Mouse (Mus musculus): ENCODE results near the gene Tmx2. TPM values are rescaled to one million over a fixed set of nuclear protein-coding genes. Genes with fewer than 3 reads are reported as not detected.
"Not testable (repeated sequence)": the region's sequence is repeated elsewhere in the genome, so short reads cannot be mapped to it uniquely, and the experiment has no call there.

The Tmx2 gene
- polyA plus RNA-seq, 1 experiment from 2014 or later = 216 TPM

- H3K4me2 ChIP-seq (replicated peaks; ENCODE audit: low read depth, low read length) = no peak overlapping the region
- no peak for ATAC-seq (ENCODE audit: low FRiP score, low TSS enrichment)
- H3K4me3 ChIP-seq (ENCODE audit: low read length) = no peak overlapping the region
- H3K36me3 ChIP-seq (ENCODE audit: insufficient read depth, low read length) = peaks cover 55% of the 10 kb centered on the region
- 87% methylated on average over 5 of the region's 5 CpGs for WGBS
- H3K9me3 ChIP-seq (ENCODE audit: low read length) = no peaks in the 10 kb centered on the region
- H3K9ac ChIP-seq (replicated peaks; ENCODE audit: low read length) = no peak overlapping the region
- H3K27ac ChIP-seq (ENCODE audit: low read length) = no peak overlapping the region
- no peaks in the 10 kb centered on the region for H3K27me3 ChIP-seq (ENCODE audit: insufficient read depth, low read length)
- no peaks in the 10 kb centered on the region for H3K4me1 ChIP-seq (ENCODE audit: insufficient read depth, low read length)
Measured at GRCm38 (mm10) chr2:84695007-84695695, 16.2 kb upstream of the Tmx2 start.

GRCm38 (mm10) chr2:84690050-84690449, 11.1 kb upstream of the Tmx2 start:
- H3K9me3 ChIP-seq (ENCODE audit: low read length) = no peaks in the 10 kb centered on the region
- no peaks in the 10 kb centered on the region for H3K4me1 ChIP-seq (ENCODE audit: insufficient read depth, low read length)
- peaks cover 75% of the 10 kb centered on the region for H3K36me3 ChIP-seq (ENCODE audit: insufficient read depth, low read length)
- no peak overlapping the region for H3K9ac ChIP-seq (replicated peaks; ENCODE audit: low read length)
- H3K27ac ChIP-seq (ENCODE audit: low read length) = no peak overlapping the region
- no peak overlapping the region for H3K4me3 ChIP-seq (ENCODE audit: low read length)
- WGBS = 93% methylated on average over 12 of the region's 12 CpGs
- H3K27me3 ChIP-seq (ENCODE audit: insufficient read depth, low read length) = no peaks in the 10 kb centered on the region
- no peak overlapping the region for H3K4me2 ChIP-seq (replicated peaks; ENCODE audit: low read depth, low read length)
- ATAC-seq (ENCODE audit: low FRiP score, low TSS enrichment) = no peak

- H3K4me3 ChIP-seq (ENCODE audit: low read length) = no peak overlapping the region
- WGBS = 80% methylated on average over 2 of the region's 2 CpGs
- no peak overlapping the region for H3K4me2 ChIP-seq (replicated peaks; ENCODE audit: low read depth, low read length)
- no peak overlapping the region for H3K9ac ChIP-seq (replicated peaks; ENCODE audit: low read length)
- H3K36me3 ChIP-seq (ENCODE audit: insufficient read depth, low read length) = peaks cover 76% of the 10 kb centered on the region
- no peaks in the 10 kb centered on the region for H3K9me3 ChIP-seq (ENCODE audit: low read length)
- H3K27ac ChIP-seq (ENCODE audit: low read length) = no peak overlapping the region
- no peaks in the 10 kb centered on the region for H3K27me3 ChIP-seq (ENCODE audit: insufficient read depth, low read length)
- no peak for ATAC-seq (ENCODE audit: low FRiP score, low TSS enrichment)
- no peaks in the 10 kb centered on the region for H3K4me1 ChIP-seq (ENCODE audit: insufficient read depth, low read length)
Measured at GRCm38 (mm10) chr2:84688080-84688844, 9.3 kb upstream of the Tmx2 start.

- no peaks in the 10 kb centered on the region for H3K9me3 ChIP-seq (ENCODE audit: low read length)
- ATAC-seq (ENCODE audit: low FRiP score, low TSS enrichment) = no peak
- peaks cover 36% of the 10 kb centered on the region for H3K36me3 ChIP-seq (ENCODE audit: insufficient read depth, low read length)
- 79% methylated on average over 6 of the region's 6 CpGs for WGBS
- H3K27ac ChIP-seq (ENCODE audit: low read length) = no peak overlapping the region
- no peaks in the 10 kb centered on the region for H3K27me3 ChIP-seq (ENCODE audit: insufficient read depth, low read length)
- no peak overlapping the region for H3K4me3 ChIP-seq (ENCODE audit: low read length)
- no peak overlapping the region for H3K9ac ChIP-seq (replicated peaks; ENCODE audit: low read length)
- H3K4me2 ChIP-seq (replicated peaks; ENCODE audit: low read depth, low read length) = no peak overlapping the region
- peaks cover 8% of the 10 kb centered on the region for H3K4me1 ChIP-seq (ENCODE audit: insufficient read depth, low read length)
Measured at GRCm38 (mm10) chr2:84682605-84683183, 3.8 kb upstream of the Tmx2 start.

- Histone ChIP-seq H3K9ac (replicated peaks; ENCODE audit: low read length) (peak within 1 kb of the TSS; percentile 92), H3K4me1 (ENCODE audit: insufficient read depth, low read length) (peaks cover 21% of the 10 kb centered on the region), H3K9me3 (ENCODE audit: low read length) (no peaks in the 10 kb centered on the region), H3K4me3 (ENCODE audit: low read length) (peak within 1 kb of the TSS; percentile 97), H3K36me3 (ENCODE audit: insufficient read depth, low read length) (peaks cover 30% of the 10 kb centered on the region), H3K4me2 (replicated peaks; ENCODE audit: low read depth, low read length) (peak within 1 kb of the TSS; percentile 84), H3K27me3 (ENCODE audit: insufficient read depth, low read length) (no peaks in the 10 kb centered on the region), H3K27ac (ENCODE audit: low read length) (peak within 1 kb of the TSS; percentile 76)
- WGBS = under 1% methylated on average over 44 of the region's 44 CpGs
- peak; percentile 100 for ATAC-seq (ENCODE audit: low FRiP score, low TSS enrichment)
Measured at GRCm38 (mm10) chr2:84677968-84678880, 716 bp downstream of the Tmx2 start, which contains the start of the genes Gm28635 and Med19. Gene Gm28635, minus strand, starts transcription at chr2:84678041. Gene Med19, plus strand, starts transcription at chr2:84678402.

- Histone ChIP-seq H3K9ac (replicated peaks; ENCODE audit: low read length) (peak overlapping the region; percentile 76), H3K27ac (ENCODE audit: low read length) (peak overlapping the region; percentile 76), H3K4me2 (replicated peaks; ENCODE audit: low read depth, low read length) (peak overlapping the region; percentile 84), H3K4me3 (ENCODE audit: low read length) (peak overlapping the region; percentile 97), H3K27me3 (ENCODE audit: insufficient read depth, low read length) (no peaks in the 10 kb centered on the region), H3K36me3 (ENCODE audit: insufficient read depth, low read length) (peaks cover 36% of the 10 kb centered on the region), H3K9me3 (ENCODE audit: low read length) (no peaks in the 10 kb centered on the region), H3K4me1 (ENCODE audit: insufficient read depth, low read length) (peaks cover 21% of the 10 kb centered on the region)
- peak; percentile 58 for ATAC-seq (ENCODE audit: low FRiP score, low TSS enrichment)
- 10% methylated on average over 22 of the region's 22 CpGs for WGBS
Measured at GRCm38 (mm10) chr2:84677270-84677967, 1.5 kb downstream of the Tmx2 start.

GRCm38 (mm10) chr2:84671535-84671934, 7.4 kb downstream of the Tmx2 start:
- Histone ChIP-seq H3K36me3 (ENCODE audit: insufficient read depth, low read length) (peaks cover 41% of the 10 kb centered on the region), H3K4me1 (ENCODE audit: insufficient read depth, low read length) (peaks cover 19% of the 10 kb centered on the region), H3K4me2 (replicated peaks; ENCODE audit: low read depth, low read length) (peak overlapping the region; percentile 84; the same call in 1 of the 2 replicates)
- not testable (repeated sequence) for ATAC-seq (ENCODE audit: low FRiP score, low TSS enrichment); H3K9ac ChIP-seq (replicated peaks; ENCODE audit: low read length); H3K4me3 ChIP-seq (ENCODE audit: low read length); H3K27ac ChIP-seq (ENCODE audit: low read length); H3K27me3 ChIP-seq (ENCODE audit: insufficient read depth, low read length); H3K9me3 ChIP-seq (ENCODE audit: low read length)
- 62% methylated on average over 4 of the region's 5 CpGs for WGBS

GRCm38 (mm10) chr2:84670569-84670933, 8.4 kb downstream of the Tmx2 start, which contains the start of gene Selenoh:
Gene Selenoh, minus strand, starts transcription at chr2:84670770.
- Histone ChIP-seq H3K27ac (ENCODE audit: low read length) (peak within 1 kb of the TSS; percentile 98), H3K36me3 (ENCODE audit: insufficient read depth, low read length) (peaks cover 34% of the 10 kb centered on the region), H3K4me2 (replicated peaks; ENCODE audit: low read depth, low read length) (peak within 1 kb of the TSS; percentile 84), H3K27me3 (ENCODE audit: insufficient read depth, low read length) (no peaks in the 10 kb centered on the region), H3K4me3 (ENCODE audit: low read length) (peak within 1 kb of the TSS; percentile 92), H3K4me1 (ENCODE audit: insufficient read depth, low read length) (peaks cover 15% of the 10 kb centered on the region), H3K9me3 (ENCODE audit: low read length) (no peaks in the 10 kb centered on the region), H3K9ac (replicated peaks; ENCODE audit: low read length) (peak within 1 kb of the TSS; percentile 94)
- ATAC-seq (ENCODE audit: low FRiP score, low TSS enrichment) = peak; percentile 97
- WGBS = under 1% methylated on average over 20 of the region's 20 CpGs

All from kidney, embryonic 16.5 days (tissue).